In genomic region chr2:159062666-159063065, GRCm38 (mm10) we compare ENCODE assay signal across 14 mouse cellular contexts.
"Had no signal": no experiment of that assay in that cellular context is flagged by ENCODE, and none has a peak within 500 bp of the region (broad histone marks: within the 10 kb centered on the region; RNA-seq: fewer than 3 reads in every experiment).

No protein-coding gene starts in this region.

- H3K36me3 ChIP-seq: liver, embryonic 13.5 days; liver, embryonic 15.5 days; midbrain, embryonic 12.5 days; midbrain, embryonic 15.5 days; neural tube, embryonic 12.5 days; stomach, embryonic 15.5 days had no signal

- DNase-seq: liver, embryonic 13.5 days; liver, postnatal 0 days; thymus, adult 2 months; thymus, postnatal 25 days; thymus, postnatal 4 days had no signal

- H3K4me1 ChIP-seq: liver, embryonic 13.5 days; liver, embryonic 15.5 days; megakaryocyte, embryonic 14.5 days; midbrain, embryonic 12.5 days; midbrain, embryonic 15.5 days; neural tube, embryonic 12.5 days; stomach, embryonic 15.5 days had no signal

- H3K27ac ChIP-seq: liver, embryonic 13.5 days; liver, embryonic 15.5 days; macrophage; midbrain, embryonic 12.5 days; midbrain, embryonic 15.5 days; neural tube, embryonic 12.5 days; stomach, embryonic 15.5 days; stomach, postnatal 0 days had no signal

- H3K27me3 ChIP-seq: liver, embryonic 13.5 days; liver, embryonic 15.5 days; megakaryocyte, embryonic 14.5 days; midbrain, embryonic 12.5 days; stomach, embryonic 15.5 days had no signal

- H3K9ac ChIP-seq: liver, embryonic 13.5 days; liver, embryonic 15.5 days; liver, postnatal 0 days; lung, embryonic 14.5 days; midbrain, embryonic 12.5 days; midbrain, embryonic 15.5 days; neural tube, embryonic 12.5 days; stomach, embryonic 15.5 days had no signal

- ATAC-seq: liver, postnatal 0 days; midbrain, embryonic 15.5 days had no signal

- H3K9me3 ChIP-seq: liver, embryonic 13.5 days; liver, embryonic 15.5 days; megakaryocyte, embryonic 14.5 days; midbrain, embryonic 12.5 days; midbrain, embryonic 15.5 days; neural tube, embryonic 12.5 days; stomach, embryonic 15.5 days had no signal

- H3K4me2 ChIP-seq: liver, embryonic 13.5 days; liver, embryonic 15.5 days; lung, embryonic 14.5 days; midbrain, embryonic 12.5 days; midbrain, embryonic 15.5 days; neural tube, embryonic 12.5 days; stomach, embryonic 15.5 days had no signal

- H3K4me3 ChIP-seq: liver, embryonic 13.5 days; liver, embryonic 15.5 days; megakaryocyte, embryonic 14.5 days; midbrain, embryonic 12.5 days; midbrain, embryonic 15.5 days; neural tube, embryonic 12.5 days; stomach, embryonic 15.5 days had no signal
